Mouse (Mus musculus): ENCODE data around the gene Gm21477. TPM values are rescaled to one million over a fixed set of nuclear protein-coding genes. Genes with fewer than 3 reads are reported as not detected.
"Not testable (repeated sequence)": the region's sequence is repeated elsewhere in the genome, so short reads cannot be mapped to it uniquely, and the experiment has no call there.

Gm21477 gene
- total RNA-seq (2021) = not detected
- long read RNA-seq, experiment 1 = 0 reads
- long read RNA-seq, experiment 2 = 0 reads

DNA sequence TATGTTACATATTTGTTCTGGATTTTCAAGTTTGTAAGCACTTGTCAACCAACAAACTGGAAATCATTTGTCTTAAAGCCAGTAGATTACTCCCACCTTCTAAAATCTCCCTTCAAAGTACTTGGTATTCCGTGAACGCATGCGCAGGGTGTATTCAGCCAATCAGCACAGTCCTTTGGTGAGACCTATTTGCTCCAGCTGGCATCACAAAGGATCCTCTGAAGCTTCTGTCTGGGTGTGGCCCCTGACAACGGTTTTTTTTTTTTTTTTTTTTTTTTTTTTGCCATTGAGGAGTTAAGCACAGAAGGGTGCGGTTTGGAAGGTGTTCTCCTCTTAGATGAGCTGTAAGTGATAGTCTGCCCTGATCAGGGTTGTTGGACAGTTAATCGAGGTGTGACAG, at the start of gene Gm21477:
Gm21477 (plus strand) TSS at position 301 of the 400 bp plus-strand sequence.
- DNase-seq = not testable (repeated sequence)
